Mouse (Mus musculus) layer of hippocampus, adult 11-12 months (tissue): Measurements from ENCODE around the gene Mpzl1.

Source experiments
- DNase-seq: peaks from one replicate; pipeline ENCODE4 v3.0.0; 2022; ENCODE audit warnings: low spot score

The Mpzl1 gene

DNA sequence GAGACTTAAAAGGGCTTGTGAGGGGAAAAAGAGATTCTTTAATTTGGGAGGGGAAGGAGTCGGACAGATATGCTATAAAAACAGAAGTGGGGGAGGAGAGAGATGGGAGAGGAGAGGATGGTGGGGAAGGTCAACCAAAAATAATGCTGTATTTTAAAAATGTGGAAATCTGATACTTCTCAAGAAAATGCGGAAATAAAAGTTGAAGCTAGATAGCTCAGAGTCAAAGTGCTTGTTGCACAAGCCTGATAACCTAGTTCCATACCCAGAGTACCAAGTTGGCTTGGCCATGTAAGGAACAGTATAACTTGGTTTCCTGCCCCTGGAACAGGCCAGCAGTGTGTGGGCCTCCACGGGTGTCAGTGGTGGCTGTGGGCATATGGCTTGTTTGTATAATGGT lies 19.5 kb downstream of the Mpzl1 start:
- DNase-seq: no peak

DNA sequence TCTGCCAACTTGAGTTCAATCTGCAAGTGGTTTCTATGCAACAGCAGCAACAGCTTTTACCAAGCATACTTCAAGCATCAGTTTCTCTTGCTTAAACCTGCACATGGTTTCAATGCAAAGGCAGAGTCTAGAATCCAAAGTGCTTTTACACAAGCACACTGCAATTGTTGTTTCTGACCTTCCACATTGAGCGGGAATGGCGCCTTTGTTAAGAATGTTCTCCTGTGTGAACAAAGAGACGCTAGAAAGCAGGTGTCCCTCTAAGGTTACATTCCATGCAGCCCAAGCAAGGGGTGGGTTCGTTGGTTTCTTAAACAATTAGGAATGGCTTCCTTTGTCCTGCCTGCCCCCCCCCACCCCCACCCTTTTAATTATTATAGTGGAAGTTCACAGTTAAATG lies 20.4 kb downstream of the Mpzl1 start:
- DNase-seq: no peak

DNA sequence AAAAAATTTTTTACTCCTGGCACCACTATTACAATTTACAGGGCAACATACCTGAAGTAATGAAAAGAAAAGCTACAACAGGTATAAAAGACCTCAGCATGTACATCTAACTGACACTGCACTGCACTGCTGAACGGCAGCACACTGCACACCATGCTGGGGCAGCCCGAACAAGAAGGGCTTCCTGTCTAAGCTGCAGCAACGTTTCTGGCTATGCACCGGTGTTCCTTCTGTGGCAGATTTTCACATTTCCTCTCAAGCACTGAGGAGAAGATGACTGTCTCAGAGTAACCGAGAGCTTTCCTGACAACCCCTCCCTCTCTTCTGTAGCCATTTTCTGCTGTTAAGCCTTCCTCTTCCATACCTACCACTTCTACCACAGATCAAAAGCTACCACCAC lies 21.6 kb downstream of the Mpzl1 start:
- no peak for DNase-seq

DNA sequence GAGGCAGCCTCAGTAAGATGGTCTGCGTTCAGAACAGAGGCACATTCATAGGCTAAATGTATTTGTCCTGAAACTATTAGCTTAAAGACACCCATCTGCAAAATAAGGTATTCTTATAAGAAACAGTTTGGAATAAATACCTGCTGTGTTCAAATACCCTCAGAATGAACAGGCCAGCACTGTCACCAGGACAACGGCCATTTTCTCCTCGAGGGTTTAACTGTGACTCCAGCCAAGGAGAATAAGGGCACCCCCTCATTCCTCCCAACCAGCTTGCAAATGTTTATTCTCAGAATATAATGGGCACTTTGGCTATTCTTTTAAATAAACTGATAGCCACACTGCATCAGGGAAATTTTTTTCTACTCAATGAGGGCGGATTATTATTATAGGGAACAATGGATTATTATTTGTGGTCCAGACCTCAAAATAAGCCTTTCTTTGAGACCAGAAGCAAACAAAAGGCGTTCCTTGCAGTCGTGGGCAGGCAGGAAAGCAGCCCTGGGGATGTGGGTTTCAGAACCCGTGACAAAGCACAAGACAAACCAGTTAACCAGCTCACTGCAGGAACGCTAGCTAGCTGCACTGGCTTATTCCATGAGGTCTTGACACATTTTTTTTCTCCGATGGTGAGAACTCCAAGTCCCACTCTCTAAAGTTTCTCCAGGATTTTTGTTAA lies 23.9 kb downstream of the Mpzl1 start:
- DNase-seq: peak; percentile 38

DNA sequence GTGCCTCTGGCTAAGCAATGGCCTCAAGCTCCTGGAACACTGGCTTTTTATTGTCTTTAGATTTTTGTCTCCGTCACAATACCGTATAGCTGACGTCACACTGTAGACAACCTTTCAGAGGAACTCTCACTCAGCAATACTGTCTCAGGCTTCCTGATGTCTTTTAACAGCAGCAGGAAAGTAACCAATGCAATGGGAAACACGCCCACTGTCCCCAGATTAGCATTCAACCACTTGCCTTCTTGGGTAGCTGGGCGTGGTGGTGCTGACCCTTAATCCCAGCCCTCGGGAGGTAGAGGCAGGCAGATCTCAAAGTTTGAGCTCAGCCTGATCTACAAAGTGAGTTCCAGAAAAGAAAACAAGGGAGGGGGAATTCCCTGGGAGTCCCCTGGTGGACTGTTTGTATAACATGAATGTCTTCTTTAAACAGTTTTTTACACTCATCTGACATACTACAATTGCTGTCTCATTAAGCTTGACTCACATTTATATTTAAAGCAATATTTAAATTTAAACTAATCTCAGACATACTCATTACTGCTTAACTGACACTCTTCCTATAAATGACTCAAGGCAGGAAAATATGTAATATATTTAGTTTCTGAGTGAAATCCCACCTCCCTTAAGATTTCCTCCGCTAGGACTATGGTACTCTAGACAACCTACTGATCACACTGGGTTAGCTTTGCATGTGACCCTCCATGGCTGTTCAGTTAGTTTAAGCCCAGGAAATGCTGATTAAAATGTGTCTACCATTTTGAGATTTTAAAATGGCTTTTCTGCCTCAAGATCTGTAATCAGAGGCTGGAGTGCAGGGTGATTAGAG lies 24.6 kb downstream of the Mpzl1 start:
- no peak for DNase-seq

DNA sequence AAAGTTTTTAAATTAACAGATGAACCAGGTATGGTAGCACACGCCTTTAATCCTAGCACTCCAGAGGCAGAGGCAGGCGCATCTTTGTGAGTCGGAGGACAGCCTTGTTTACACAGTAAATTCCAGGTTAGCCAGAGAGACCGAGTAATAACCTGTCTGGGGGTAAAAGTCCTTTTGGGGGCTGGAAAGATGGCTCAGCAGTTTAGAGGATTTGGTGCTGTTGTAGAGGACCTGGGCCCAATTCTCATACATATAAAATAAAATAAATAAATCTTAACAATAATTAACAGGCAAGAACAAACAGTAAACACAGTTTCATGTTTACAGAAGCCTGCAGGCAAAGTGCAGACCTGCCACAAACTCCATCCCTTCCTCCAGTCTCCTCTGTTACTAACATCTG lies 25.4 kb downstream of the Mpzl1 start:
- no peak for DNase-seq

DNA sequence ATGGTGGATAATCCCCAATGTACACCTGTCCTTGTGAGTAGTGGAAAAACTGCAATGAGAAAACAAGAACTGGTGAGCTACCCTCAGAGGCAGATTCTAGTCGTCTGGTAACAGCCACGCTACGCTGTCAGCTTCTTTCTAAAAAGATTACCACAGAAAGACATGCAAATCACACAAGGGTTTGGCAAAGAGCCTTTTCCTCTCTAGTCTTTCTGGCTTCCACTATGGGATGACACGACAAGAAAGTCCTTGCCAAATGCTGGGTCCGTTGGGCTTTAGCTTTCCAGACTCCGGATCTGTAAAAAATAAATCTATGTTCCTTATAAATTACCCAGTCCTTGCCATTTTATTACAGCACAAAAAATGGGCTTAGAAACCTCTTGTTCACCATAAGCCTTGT lies 28.6 kb downstream of the Mpzl1 start:
- no peak for DNase-seq

DNA sequence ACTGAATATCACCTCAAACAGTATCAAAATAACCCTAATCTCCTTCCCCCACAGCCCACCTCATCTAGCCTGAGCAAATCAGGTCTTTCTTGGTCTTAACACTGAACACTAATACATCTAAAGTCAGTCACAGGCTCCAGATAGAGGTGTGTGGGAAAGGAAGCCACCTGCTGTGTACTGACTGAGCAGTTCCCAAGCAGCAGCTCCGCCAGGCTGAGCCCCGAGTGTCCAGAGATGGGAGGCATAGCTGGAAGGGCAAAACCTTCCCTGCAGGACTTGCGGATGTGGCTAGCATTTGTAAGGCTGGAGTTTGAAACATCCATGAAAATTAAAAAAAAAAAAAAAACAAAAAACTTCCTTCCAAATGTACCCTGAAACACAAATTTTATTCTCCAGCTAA lies 29.2 kb downstream of the Mpzl1 start:
- DNase-seq: no peak

DNA sequence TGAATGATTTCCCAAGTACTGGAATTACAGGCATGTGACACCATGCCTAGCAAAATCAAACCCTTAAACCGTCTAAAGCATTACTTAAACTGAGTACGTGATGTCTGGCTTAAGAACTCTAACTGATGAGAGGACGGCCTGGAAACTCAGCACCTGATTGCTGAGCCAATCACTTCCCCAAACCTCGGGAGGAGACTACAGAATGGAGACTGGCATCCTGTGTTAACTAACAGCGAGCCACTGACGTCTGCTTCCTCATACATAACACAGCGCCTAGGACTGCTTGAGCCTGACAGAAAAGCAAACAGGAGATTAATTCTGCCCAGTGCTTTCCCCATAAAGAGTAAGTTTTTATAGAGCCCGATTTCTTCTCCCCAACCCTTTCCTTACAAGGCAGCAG lies 30.1 kb downstream of the Mpzl1 start:
- DNase-seq: no peak

DNA sequence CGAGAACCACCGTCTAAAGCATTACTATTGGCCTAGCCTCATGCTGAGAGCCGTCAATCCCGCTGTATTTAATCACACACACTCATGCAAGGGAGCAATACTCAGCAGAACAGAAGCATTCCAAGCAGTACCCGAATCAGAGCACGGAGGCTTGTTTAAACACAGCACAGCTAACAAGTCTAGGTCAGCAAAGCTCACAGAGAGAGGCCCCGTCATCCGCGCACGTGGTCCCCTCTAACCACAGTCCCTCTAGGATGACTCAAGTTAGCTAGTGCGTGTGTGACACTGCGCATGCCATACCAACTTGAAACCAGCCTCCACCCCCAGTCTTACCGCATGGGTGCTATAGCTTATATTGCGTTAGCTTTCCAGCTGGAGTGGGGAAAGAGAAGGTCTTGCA lies 31.1 kb downstream of the Mpzl1 start:
- no peak for DNase-seq

DNA sequence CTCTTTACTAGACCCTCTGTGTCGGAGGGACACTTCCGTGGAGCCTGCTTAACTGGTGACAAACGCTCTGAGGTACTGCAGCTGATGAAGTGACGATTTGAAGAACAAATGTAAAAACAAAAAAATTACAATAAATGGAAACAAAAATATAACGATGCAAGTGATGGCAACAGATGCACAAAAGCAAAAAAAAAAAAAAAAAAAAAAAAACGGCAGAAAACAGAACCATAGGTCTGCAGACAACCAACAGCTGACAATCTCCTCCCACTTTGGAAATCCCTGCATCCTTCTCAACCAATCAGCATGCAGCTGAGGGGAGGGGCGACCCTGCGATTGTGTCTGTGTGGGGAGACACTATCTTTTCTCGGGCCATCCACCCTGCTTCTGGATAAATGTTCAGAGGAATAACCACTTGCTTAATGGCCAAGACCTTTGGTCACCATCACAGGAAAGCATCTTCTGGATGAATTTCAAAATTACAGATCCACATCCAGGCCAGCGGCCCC lies 32.5 kb downstream of the Mpzl1 start:
- no peak for DNase-seq

DNA sequence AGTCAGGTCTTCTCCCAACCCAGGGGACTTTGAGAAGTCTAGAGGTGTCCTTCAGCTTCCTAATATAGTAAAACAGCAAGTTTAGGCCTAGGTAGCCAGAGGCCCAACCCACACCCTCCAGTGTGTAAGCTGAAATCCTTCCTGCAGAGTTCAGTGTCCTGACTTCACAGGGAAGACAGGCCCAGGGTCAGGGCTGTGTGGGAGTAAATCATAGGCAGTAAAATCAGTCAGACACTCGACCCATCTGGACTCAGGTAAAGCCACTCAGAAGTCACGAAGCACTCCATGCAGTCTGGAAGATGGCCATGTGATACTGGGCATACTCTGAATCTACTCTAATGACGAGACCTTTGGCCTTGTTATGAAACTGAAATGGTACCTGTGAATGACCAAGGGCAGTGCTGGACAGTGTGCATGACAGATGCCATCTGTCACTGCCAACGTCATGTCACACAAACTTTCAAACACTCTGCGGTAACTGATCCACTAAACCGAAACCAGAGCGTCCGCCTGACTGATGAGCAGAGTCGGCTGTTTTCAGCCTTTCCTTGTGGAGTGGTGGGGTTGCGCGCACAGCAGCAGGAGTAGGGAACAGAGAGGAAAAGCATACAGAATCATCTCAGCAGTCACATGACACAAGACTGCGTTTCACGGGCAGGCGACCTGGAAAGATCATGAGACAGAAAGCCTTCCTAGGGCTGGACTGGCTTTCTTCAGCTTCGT lies 39.5 kb downstream of the Mpzl1 start:
- DNase-seq: no peak

DNA sequence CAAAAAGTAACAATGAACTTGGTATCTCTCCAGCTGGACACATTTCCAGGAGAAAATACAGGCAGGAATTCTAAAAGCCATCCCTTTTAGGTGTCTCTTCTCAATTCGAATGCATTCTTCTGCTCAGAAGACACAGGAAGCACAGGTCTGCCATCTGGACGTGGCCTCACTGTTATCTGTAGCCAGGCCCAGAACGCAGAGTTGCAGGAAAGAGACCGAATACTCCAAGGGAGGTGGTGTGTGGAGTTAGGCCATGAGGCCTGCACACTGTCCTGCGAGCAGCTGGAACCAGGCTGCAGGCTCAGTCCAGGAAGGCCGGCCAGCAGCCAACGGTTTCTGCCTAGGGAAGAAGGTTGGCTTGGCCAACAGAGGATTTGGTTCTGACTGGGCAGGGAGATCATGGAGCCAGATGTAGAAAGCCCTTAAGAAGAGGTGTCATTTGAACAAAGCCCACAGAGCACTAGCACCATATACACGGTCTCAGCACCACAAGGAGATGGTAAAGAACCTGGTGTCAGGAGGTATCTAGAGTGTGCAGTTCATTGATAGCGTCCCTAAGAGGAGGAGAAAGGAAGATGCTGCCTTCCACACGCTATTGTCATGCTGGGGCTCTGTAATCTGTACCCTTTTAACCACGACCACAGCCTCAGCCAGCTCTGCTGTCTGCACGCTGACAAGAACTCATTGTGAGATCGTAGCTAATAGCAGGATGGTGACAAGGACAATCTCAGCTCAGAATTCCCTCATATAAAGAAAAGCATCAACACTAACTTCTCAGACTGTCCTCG lies 41.8 kb downstream of the Mpzl1 start:
- DNase-seq: no peak

DNA sequence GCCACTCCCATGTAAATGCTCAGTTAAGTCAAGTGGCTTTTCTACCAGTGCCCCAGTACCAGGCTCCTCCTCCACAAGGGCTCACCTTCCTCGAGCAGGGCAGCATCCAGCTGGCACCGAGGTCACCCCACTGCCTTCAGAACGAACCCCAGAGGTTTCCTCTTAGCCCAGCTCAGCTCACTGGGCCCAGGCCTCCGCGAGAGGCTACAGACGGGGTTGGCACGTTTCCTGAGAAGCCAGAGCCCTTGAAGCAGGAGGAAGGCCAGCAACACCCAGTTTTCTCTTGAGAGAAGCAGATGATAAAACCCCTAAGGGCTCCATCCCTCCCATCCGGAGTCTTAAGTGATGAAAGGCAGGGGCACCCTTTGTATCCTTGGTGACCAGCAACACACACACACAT lies 43.6 kb downstream of the Mpzl1 start:
- no peak for DNase-seq

DNA sequence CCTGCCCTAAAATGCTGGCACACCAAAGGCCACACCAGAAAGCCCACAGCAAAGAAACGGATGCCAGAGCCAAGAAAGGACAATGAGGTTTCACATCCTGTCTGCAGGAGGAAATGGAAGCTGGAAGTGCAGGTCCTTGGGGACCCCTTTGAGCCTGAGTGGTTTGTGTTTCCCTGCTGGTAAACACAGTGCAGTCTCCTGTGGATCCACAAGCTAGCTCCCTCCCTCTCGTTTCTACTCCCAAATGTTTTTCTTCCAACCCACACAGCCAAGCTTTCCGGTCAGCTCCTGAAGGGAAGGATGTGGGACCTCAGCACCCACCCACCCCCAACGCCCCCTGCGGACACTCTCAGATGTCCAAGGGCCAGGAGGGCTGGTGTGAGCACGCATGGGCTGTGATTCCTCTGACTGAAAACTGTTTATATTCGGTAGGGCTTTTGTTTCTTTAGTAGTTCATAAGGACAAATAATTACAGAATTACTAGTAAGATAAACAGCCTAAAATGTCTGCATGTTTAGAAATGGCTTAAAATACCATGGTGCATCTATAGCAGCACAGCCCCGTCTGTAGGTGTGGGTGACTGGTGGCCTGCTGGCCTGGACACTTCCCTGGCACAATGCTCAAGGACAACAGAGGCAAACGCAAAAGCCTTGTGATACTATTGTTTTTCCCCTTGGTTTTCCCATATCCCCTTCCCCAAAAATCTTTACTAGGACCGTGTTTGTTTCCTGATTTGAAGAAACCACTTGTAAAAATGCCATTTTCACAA lies 44.9 kb downstream of the Mpzl1 start:
- no peak for DNase-seq

DNA sequence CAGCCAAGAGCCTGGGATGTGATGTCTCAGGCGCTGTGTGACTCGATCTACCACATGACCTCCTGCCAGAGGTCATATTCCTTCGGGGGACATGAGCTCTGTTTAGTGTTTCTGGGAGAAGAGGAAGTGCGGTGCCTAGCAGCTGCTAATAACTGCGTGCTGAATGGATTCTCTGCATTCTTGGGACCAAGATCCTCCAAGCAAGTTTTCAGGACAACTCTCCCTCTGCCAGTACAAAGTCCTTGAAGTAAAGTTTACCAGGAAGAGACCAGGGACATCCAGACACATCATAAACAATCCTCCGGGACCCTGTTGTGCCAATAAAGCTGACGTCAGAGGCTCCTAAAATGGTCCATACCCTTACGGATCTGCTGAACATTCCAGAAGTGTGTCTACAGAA lies 46.5 kb downstream of the Mpzl1 start:
- DNase-seq: no peak

DNA sequence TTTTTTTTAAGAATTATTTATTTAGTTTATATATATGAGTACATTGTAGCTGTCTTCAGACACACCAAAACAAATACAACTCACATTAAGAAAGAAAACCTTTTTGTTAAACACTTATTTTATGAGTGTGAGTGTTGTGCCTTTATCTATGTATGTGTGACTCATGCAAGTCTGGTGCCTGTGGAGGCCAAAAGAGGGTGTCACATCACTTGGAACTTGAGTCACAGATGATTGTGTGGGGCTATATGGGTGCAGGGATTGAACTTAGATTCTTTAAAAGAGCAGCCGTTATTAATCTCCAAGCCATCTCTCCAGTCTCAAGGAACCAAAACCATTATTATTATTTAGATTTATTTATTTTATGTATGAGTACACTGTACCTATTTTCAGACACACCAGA lies 48.0 kb downstream of the Mpzl1 start:
- DNase-seq: no peak

DNA sequence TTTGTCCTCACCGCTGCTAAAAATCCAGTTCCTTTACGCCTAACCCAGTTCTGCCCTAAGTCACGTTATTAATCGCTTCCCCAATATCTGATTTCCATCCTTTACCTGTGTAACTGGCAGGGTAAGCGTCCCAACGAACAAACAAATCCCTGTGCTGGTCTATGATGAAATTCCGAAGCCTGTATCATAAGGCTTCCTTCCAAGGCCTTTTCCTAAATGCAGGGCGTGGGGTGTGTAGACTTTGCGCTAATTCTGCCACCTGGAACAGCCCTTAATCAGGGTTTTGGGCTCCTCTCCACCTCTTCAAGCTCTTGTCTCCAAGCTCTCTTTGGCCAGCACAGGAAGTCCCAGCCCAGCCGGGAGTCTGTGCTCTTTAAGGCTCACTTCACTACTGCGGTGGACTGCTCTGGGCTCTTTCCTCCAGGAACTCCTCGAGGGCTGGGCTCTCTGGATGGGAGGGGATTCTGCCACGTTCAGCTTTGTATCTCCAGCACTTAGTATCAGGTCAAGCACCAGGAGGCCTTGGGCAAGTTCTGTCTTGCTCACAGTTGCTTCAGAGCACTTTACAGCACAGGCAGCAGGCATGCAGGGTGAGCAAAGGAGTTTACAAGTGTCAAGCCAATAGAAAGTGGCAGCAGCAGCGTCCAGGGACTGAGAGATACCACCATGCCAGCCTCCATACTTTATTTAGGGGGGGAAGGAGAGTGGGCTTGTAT lies 48.8 kb downstream of the Mpzl1 start:
- DNase-seq: no peak

DNA sequence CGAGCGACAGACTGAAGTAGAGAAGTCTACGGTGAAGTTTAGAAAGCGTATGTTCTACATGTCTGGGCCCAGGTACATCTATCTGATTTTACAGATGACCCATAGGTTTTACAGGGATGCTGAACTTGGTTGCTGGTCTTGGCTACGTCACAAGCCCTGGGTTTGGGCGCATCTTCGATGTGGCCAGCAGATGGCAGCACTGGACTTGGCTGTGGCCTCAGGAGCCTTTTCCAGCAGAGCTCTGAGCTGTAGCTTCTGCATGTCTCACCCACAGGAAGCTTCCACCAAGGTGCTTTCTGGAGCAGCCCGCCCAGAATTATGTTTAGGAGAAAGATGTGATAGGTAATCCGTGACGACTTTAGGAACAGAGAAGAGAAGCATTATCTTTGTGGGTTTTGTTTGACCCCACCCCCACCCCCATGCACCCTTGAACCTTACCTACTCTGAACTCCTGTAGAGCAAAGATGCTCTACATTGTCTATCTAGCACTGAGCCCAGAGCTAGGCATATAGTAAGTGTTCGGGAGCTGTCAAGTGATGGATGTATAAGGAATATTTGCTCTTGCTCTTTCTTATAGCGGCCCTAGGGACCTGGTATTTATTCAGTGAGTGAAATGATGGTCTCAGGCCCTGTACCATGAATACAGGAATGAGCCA lies 50.7 kb downstream of the Mpzl1 start:
- DNase-seq: peak; percentile 92

DNA sequence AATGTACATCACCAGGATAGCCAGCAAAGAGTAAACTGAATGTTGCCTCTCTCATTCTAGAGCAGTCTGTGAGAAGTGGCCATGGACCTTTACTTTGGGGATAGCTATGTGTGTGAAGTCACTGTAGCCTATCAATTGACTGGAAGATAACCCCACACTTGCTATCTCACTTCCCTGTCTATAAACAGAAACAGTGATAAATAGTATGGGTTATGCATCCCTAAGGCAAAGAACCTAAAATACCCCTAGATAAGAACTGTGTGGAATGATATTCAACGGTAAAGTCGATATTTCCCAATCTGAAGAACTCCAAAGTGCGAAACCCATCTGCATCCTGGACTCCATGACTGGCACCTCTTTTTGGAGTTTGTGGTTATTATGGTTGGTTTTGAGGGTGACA lies 53.1 kb downstream of the Mpzl1 start:
- no peak for DNase-seq
